Mouse (Mus musculus) olfactory bulb, adult 2 months (tissue): ENCODE results near the gene Ncoa4. TPM values are rescaled to one million over a fixed set of nuclear protein-coding genes. Genes with fewer than 3 reads are reported as not detected.

Source experiments
- H3K27ac ChIP-seq: fragments of 200-500 bp; 2 replicates; pipeline ENCODE4 v1.5.1; 2012; ENCODE audit warnings: low read depth, low read length; ENCODE audit not compliant: insufficient read depth
- H3K4me1 ChIP-seq: fragments of 200-500 bp; 2 replicates; pipeline ENCODE4 v1.6.1; 2012; ENCODE audit warnings: low read length; ENCODE audit not compliant: control insufficient read depth, insufficient read depth
- H3K4me3 ChIP-seq: fragments of 200-500 bp; 2 replicates; pipeline ENCODE4 v1.5.1; 2012; ENCODE audit warnings: mild to moderate bottlenecking, low read depth, low read length, moderate library complexity; ENCODE audit not compliant: insufficient read depth
- CTCF ChIP-seq: fragments of 200-500 bp; IDR thresholded peaks from 2 replicates; pipeline ENCODE4 v1.5.1; 2012; ENCODE audit warnings: low read depth, mild to moderate bottlenecking, low read length, moderate library complexity; ENCODE audit not compliant: insufficient read depth
- POLR2A ChIP-seq: fragments of 200-500 bp; IDR thresholded peaks from 2 replicates; pipeline ENCODE4 v1.6.1; 2012; ENCODE audit warnings: mild to moderate bottlenecking, low read depth, low read length, moderate library complexity; ENCODE audit not compliant: insufficient read depth
- WGBS: fragments of 180-500 bp; shearing (Covaris S2); methylation state at CpG from one replicate; pipeline ENCODE4 v1.1.7; 2018; 5-methylcytosine and 5-hydroxymethylcytosine counted together
- polyA plus RNA-seq: library from polyadenylated mRNA; stranded (reverse); fragments of >200 nt; gene quantifications from 2 replicates; pipeline ENCODE4 v1.2.4, GENCODE M21; 2012; ENCODE audit warnings: low replicate concordance; ENCODE audit not compliant: missing spikeins, insufficient read depth, insufficient read length

Ncoa4 gene
- polyA plus RNA-seq, 1 experiment: not detected

- H3K4me3 ChIP-seq: no peak overlapping the region
- H3K4me1 ChIP-seq: no peaks in the 10 kb centered on the region
- no peak for TF ChIP-seq POLR2A
- no peak for TF ChIP-seq CTCF
- 92% methylated on average over 5 of the region's 5 CpGs for WGBS
- no peak overlapping the region for H3K27ac ChIP-seq
Observed at GRCm38 (mm10) chr14:32140359-32140965, 19.2 kb upstream of the Ncoa4 start.

- Histone ChIP-seq H3K4me3 (no peak within 1 kb of the TSS), H3K27ac (no peak within 1 kb of the TSS), H3K4me1 (no peaks in the 10 kb centered on the region)
- no peak for TF ChIP-seq CTCF
- no peak for TF ChIP-seq POLR2A
- WGBS: 92% methylated on average over 5 of the region's 5 CpGs
Observed at GRCm38 (mm10) chr14:32141723-32142122, 17.9 kb upstream of the Ncoa4 start, which contains the start of gene Msmb. Msmb (plus strand) TSS chr14:32142023.

DNA sequence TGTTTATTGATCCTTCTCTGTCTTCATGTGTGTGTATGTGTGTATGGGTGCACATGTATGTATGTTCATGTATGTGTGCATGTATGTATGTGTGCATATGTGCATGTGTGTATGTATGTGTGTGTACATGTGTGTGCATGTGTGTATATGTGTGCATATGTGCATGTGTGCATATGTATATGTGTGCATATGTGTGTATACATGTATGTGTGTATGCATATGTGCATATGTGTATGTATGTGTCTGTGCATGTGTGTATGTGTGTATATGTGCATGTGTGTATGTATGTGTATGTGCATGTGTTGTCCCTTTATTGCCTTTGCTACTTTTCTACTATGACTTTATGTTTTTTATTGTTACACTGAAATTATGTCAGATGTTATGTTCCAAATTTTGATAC, 14.9 kb upstream of the Ncoa4 start:
- H3K4me3 ChIP-seq: no peak overlapping the region
- no peak for TF ChIP-seq POLR2A
- no peak for TF ChIP-seq CTCF
- H3K4me1 ChIP-seq: no peaks in the 10 kb centered on the region
- H3K27ac ChIP-seq: no peak overlapping the region

DNA sequence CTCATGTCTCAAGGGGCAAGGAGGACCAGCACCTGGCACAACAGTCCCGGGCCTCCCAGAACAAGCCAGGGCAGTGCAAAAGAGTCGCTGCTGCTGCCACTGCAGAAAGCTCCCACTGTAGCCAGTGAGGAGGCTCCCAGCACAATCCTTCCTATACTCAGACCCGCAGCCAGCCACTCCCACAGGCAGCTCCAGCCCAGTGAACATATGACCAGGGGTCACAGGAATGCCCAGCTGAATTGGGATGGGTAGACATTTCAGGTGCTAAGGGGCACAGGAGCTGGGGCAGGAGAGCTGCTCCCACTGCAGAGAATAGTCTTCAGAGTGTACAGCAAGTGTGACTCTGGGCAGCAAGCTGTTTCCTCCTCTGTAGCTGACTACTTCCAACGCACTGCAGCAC, 14.3 kb upstream of the Ncoa4 start:
- Histone ChIP-seq H3K4me1 (no peaks in the 10 kb centered on the region), H3K4me3 (no peak overlapping the region), H3K27ac (no peak overlapping the region)
- WGBS: 70% methylated on average over 4 of the region's 4 CpGs
- TF ChIP-seq POLR2A (no peak), CTCF (no peak)

DNA sequence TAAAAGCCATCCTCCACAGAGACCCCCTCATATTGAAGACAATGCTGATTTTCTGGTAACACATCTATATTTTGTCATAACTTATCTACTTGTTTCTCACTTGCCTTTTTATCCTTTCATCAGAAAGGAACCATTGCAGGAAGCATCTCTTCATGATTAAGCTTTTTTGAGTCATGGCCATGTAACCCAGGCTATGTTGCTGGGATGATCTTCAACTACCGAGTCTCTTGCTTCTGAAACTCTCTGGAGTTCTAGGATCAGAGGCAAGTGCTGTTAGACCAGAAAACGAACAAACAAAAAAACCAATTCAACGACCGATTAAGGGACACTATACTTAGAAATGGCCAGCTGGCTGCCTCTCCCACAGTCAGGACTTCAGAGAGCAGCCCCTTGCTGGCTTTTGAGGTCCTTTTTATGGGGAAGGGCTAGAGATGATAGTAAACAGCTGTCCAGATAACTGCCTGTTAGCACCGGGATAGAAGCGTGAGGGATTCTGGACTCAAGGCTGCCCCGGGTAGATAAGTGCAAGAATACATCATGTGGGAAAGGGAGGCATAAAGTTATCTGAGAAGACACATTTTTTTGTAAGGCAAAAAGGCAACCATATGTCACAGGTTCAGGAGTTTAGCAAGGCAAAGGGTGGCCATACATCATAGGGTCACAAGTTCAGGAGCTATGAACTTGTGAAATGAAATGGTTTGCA, 13.7 kb upstream of the Ncoa4 start:
- Histone ChIP-seq H3K4me1 (no peaks in the 10 kb centered on the region), H3K27ac (no peak overlapping the region), H3K4me3 (no peak overlapping the region)
- no peak for TF ChIP-seq POLR2A
- TF ChIP-seq CTCF: no peak
- WGBS: 80% methylated on average over 7 of the region's 7 CpGs

GRCm38 (mm10) chr14:32146578-32146977, 13.1 kb upstream of the Ncoa4 start:
- Histone ChIP-seq H3K27ac (no peak overlapping the region), H3K4me1 (no peaks in the 10 kb centered on the region), H3K4me3 (no peak overlapping the region)
- 68% methylated on average over 2 of the region's 2 CpGs for WGBS
- TF ChIP-seq CTCF: no peak
- no peak for TF ChIP-seq POLR2A

GRCm38 (mm10) chr14:32150872-32151271, 8.8 kb upstream of the Ncoa4 start:
- H3K4me3 ChIP-seq: no peak overlapping the region
- H3K27ac ChIP-seq: no peak overlapping the region
- H3K4me1 ChIP-seq: no peaks in the 10 kb centered on the region
- 91% methylated on average over 2 of the region's 2 CpGs for WGBS
- TF ChIP-seq CTCF (no peak), POLR2A (no peak)

DNA sequence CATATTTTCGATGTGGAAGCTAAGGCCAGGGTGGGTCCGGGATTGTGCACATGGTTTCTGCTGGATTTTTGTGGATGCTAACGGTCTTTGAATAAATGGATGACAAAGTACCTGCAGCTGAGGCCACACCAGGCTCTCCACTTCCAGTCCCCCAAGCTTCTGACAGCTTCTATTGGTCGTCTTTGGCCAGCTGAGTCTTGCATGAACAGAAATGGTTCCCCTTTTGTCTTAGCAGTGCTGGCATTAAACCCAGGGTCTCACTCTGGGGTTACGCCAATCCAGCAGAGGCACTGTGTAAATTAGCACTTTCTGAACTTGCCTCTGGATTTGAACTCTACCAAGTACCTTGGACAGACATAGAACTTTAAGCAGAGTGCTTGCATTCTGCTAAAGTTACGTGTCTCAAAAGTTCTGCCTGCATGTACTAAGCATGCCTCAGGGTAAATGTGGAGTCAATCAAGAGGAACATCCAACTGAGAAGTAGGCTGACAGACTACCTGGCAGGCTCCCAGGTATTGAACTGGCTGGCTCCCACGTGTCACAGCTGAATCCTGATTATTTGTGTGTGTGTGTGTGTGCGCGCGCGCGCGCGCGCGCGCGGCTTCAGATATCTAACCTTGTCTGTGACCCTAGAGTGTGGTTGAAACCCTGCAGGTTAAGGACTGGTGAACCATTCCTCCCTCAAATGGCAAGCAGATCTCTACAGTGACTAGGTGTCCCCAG, 7.3 kb upstream of the Ncoa4 start:
- WGBS: 88% methylated on average over 18 of the region's 18 CpGs
- Histone ChIP-seq H3K4me1 (no peaks in the 10 kb centered on the region), H3K27ac (no peak overlapping the region), H3K4me3 (no peak overlapping the region)
- no peak for TF ChIP-seq POLR2A
- TF ChIP-seq CTCF: no peak

GRCm38 (mm10) chr14:32153156-32153555, 6.5 kb upstream of the Ncoa4 start:
- H3K4me3 ChIP-seq: no peak overlapping the region
- H3K27ac ChIP-seq: no peak overlapping the region
- no peaks in the 10 kb centered on the region for H3K4me1 ChIP-seq
- TF ChIP-seq CTCF (no peak), POLR2A (no peak)
- 92% methylated on average over 2 of the region's 2 CpGs for WGBS
